Mouse (Mus musculus) granulocyte monocyte progenitor cell, adult 5-6 weeks (primary cell): Measurements from ENCODE around the gene Cyp21a1. TPM values are rescaled to one million over a fixed set of nuclear protein-coding genes. Genes with fewer than 3 reads are reported as not detected.
"Not testable (repeated sequence)": the region's sequence is repeated elsewhere in the genome, so short reads cannot be mapped to it uniquely, and the experiment has no call there.

Source experiments
- ATAC-seq: replicated peaks from 2 replicates; pipeline ENCODE4 v1.8.0; 2016; ENCODE audit warnings: mild to moderate bottlenecking, moderate TSS enrichment, inconsistent platforms; ENCODE audit not compliant: poor library complexity, severe bottlenecking
- total RNA-seq, 2 experiments: library from RNA; stranded (forward) in 1 of 2; stranded (reverse) in 1 of 2; fragments of 200-712, 200-1000 nt in 1 of 2; fragments of >200 nt in 1 of 2; fragmentation: Nextera tagmentation in 1 of 2; gene quantifications; 2 replicates each; pipeline ENCODE4 v1.2.3; 2014 to 2017

Gene Cyp21a1
- total RNA-seq, 2 experiments from 2014 or later: not detected

GRCm38 (mm10) chr17:34807176-34807575 lies 2.8 kb upstream of the Cyp21a1 start:
- ATAC-seq: no peak

GRCm38 (mm10) chr17:34804871-34805562 lies 656 bp upstream of the Cyp21a1 start:
- no peak for ATAC-seq

- not testable (repeated sequence) for ATAC-seq
Observed at GRCm38 (mm10) chr17:34803367-34803766, 994 bp downstream of the Cyp21a1 start.

GRCm38 (mm10) chr17:34802756-34803155 lies 1.6 kb downstream of the Cyp21a1 start:
- not testable (repeated sequence) for ATAC-seq

GRCm38 (mm10) chr17:34800781-34801305 lies 3.5 kb downstream of the Cyp21a1 start:
- not testable (repeated sequence) for ATAC-seq

GRCm38 (mm10) chr17:34799531-34799925 lies 4.8 kb downstream of the Cyp21a1 start:
- no peak for ATAC-seq

GRCm38 (mm10) chr17:34798866-34799530 lies 5.4 kb downstream of the Cyp21a1 start:
- ATAC-seq: no peak

- not testable (repeated sequence) for ATAC-seq
Observed at GRCm38 (mm10) chr17:34798071-34798470, 6.3 kb downstream of the Cyp21a1 start.

GRCm38 (mm10) chr17:34797211-34797995 lies 7.0 kb downstream of the Cyp21a1 start:
- ATAC-seq: not testable (repeated sequence)

GRCm38 (mm10) chr17:34796311-34797140 lies 7.8 kb downstream of the Cyp21a1 start:
- no peak for ATAC-seq

- no peak for ATAC-seq
Observed at GRCm38 (mm10) chr17:34795633-34796032, 8.7 kb downstream of the Cyp21a1 start.

GRCm38 (mm10) chr17:34795016-34795415 lies 9.3 kb downstream of the Cyp21a1 start:
- ATAC-seq: no peak

- no peak for ATAC-seq
Observed at GRCm38 (mm10) chr17:34777680-34778325, 26.6 kb downstream of the Cyp21a1 start.

- ATAC-seq: no peak
Observed at GRCm38 (mm10) chr17:34761471-34761870, 42.9 kb downstream of the Cyp21a1 start.

Other genes with a start within 250 kb of the Cyp21a1 start
Only the 30 nearest of the 34 such genes appear.
- gene Gpsm3, start 214.8 kb downstream of the Cyp21a1 start, total RNA-seq (2014; fragmentation: Nextera tagmentation): 64.1 and 75.3 TPM in 2 replicates
- gene Gpsm3, start 214.8 kb downstream of the Cyp21a1 start, total RNA-seq (2017): 11.5 and 23.4 TPM in 2 replicates
- 21.1 and 29.7 TPM in 2 replicates for gene Pbx2, start 213.3 kb downstream of the Cyp21a1 start, total RNA-seq (2014; fragmentation: Nextera tagmentation)
- gene Pbx2, start 213.3 kb downstream of the Cyp21a1 start, total RNA-seq (2017): 25.1 and 34.4 TPM in 2 replicates
- 1.3 and 1.9 TPM in 2 replicates for gene Ager, start 206.7 kb downstream of the Cyp21a1 start, total RNA-seq (2014; fragmentation: Nextera tagmentation)
- 1.3 and 2.0 TPM in 2 replicates for gene Ager, start 206.7 kb downstream of the Cyp21a1 start, total RNA-seq (2017)
- gene Rnf5, start 200.9 kb downstream of the Cyp21a1 start, total RNA-seq (2014; fragmentation: Nextera tagmentation): 52.2 and 64.9 TPM in 2 replicates
- gene Rnf5, start 200.9 kb downstream of the Cyp21a1 start, total RNA-seq (2017): 13.8 and 15.2 TPM in 2 replicates
- 36.6 and 50.1 TPM in 2 replicates for gene Agpat1, start 200.3 kb downstream of the Cyp21a1 start, total RNA-seq (2014; fragmentation: Nextera tagmentation)
- 19.1 and 19.3 TPM in 2 replicates for gene Agpat1, start 200.3 kb downstream of the Cyp21a1 start, total RNA-seq (2017)
- 2.1 TPM in 1 of 2 replicates, not detected in the other for gene Egfl8, start 188.6 kb downstream of the Cyp21a1 start, total RNA-seq (2014; fragmentation: Nextera tagmentation)
- gene Egfl8, start 188.6 kb downstream of the Cyp21a1 start, total RNA-seq (2017): not detected in 2 replicates
- gene Ppt2, start 176.1 kb downstream of the Cyp21a1 start, total RNA-seq (2014; fragmentation: Nextera tagmentation): 41.9 and 45.1 TPM in 2 replicates
- gene Ppt2, start 176.1 kb downstream of the Cyp21a1 start, total RNA-seq (2017): 20.4 and 23.3 TPM in 2 replicates
- gene Prrt1, start 175.0 kb downstream of the Cyp21a1 start, total RNA-seq (2014; fragmentation: Nextera tagmentation): 0.88 TPM in 1 of 2 replicates, not detected in the other
- gene Prrt1, start 175.0 kb downstream of the Cyp21a1 start, total RNA-seq (2017): not detected in 2 replicates
- gene Fkbpl, start 159.8 kb downstream of the Cyp21a1 start, total RNA-seq (2014; fragmentation: Nextera tagmentation): 2.9 and 10.3 TPM in 2 replicates
- gene Fkbpl, start 159.8 kb downstream of the Cyp21a1 start, total RNA-seq (2017): 12.4 and 21.8 TPM in 2 replicates
- gene Atf6b, start 157.4 kb downstream of the Cyp21a1 start, total RNA-seq (2014; fragmentation: Nextera tagmentation): 38.3 and 42.5 TPM in 2 replicates
- gene Atf6b, start 157.4 kb downstream of the Cyp21a1 start, total RNA-seq (2017): 31.9 and 44.6 TPM in 2 replicates
- gene Tnxb, start 134.0 kb downstream of the Cyp21a1 start, total RNA-seq (2014; fragmentation: Nextera tagmentation): not detected in 2 replicates
- gene Tnxb, start 134.0 kb downstream of the Cyp21a1 start, total RNA-seq (2017): not detected in 2 replicates
- 0.23 TPM in 1 of 2 replicates, not detected in the other for gene C4b, start 60.7 kb downstream of the Cyp21a1 start, total RNA-seq (2014; fragmentation: Nextera tagmentation)
- gene C4b, start 60.7 kb downstream of the Cyp21a1 start, total RNA-seq (2017): 0.09 TPM in 1 of 2 replicates, not detected in the other
- 24.0 and 47.6 TPM in 2 replicates for gene Stk19, start 32.4 kb upstream of the Cyp21a1 start, total RNA-seq (2014; fragmentation: Nextera tagmentation)
- 23.1 and 29.0 TPM in 2 replicates for gene Stk19, start 32.4 kb upstream of the Cyp21a1 start, total RNA-seq (2017)
- 28.3 and 50.7 TPM in 2 replicates for gene Dxo, start 32.5 kb upstream of the Cyp21a1 start, total RNA-seq (2014; fragmentation: Nextera tagmentation)
- 30.2 and 32.1 TPM in 2 replicates for gene Dxo, start 32.5 kb upstream of the Cyp21a1 start, total RNA-seq (2017)
- gene Skiv2l, start 45.6 kb upstream of the Cyp21a1 start, total RNA-seq (2014; fragmentation: Nextera tagmentation): 31.1 and 48.4 TPM in 2 replicates
- gene Skiv2l, start 45.6 kb upstream of the Cyp21a1 start, total RNA-seq (2017): 29.3 and 43.9 TPM in 2 replicates
- 53.3 and 54.5 TPM in 2 replicates for gene Nelfe, start 45.8 kb upstream of the Cyp21a1 start, total RNA-seq (2014; fragmentation: Nextera tagmentation)
- 37.1 and 57.3 TPM in 2 replicates for gene Nelfe, start 45.8 kb upstream of the Cyp21a1 start, total RNA-seq (2017)
- gene Cfb, start 58.0 kb upstream of the Cyp21a1 start, total RNA-seq (2014; fragmentation: Nextera tagmentation): not detected in 2 replicates
- not detected in 2 replicates for gene Cfb, start 58.0 kb upstream of the Cyp21a1 start, total RNA-seq (2017)
- 12.2 and 14.2 TPM in 2 replicates for gene Zbtb12, start 74.9 kb upstream of the Cyp21a1 start, total RNA-seq (2014; fragmentation: Nextera tagmentation)
- 13.3 and 15.3 TPM in 2 replicates for gene Zbtb12, start 74.9 kb upstream of the Cyp21a1 start, total RNA-seq (2017)
- not detected in 2 replicates for gene Gm20547, start 77.5 kb upstream of the Cyp21a1 start, total RNA-seq (2014; fragmentation: Nextera tagmentation)
- not detected in 2 replicates for gene Gm20547, start 77.5 kb upstream of the Cyp21a1 start, total RNA-seq (2017)
- 1.5 and 7.7 TPM in 2 replicates for gene C2, start 93.7 kb upstream of the Cyp21a1 start, total RNA-seq (2014; fragmentation: Nextera tagmentation)
- 0.47 TPM in 1 of 2 replicates, not detected in the other for gene C2, start 93.7 kb upstream of the Cyp21a1 start, total RNA-seq (2017)
- 78.2 and 87.0 TPM in 2 replicates for gene Ehmt2, start 93.9 kb upstream of the Cyp21a1 start, total RNA-seq (2014; fragmentation: Nextera tagmentation)
- 90.9 and 120 TPM in 2 replicates for gene Ehmt2, start 93.9 kb upstream of the Cyp21a1 start, total RNA-seq (2017)
- gene Slc44a4, start 109.9 kb upstream of the Cyp21a1 start, total RNA-seq (2014; fragmentation: Nextera tagmentation): 0.41 TPM in 1 of 2 replicates, not detected in the other
- gene Slc44a4, start 109.9 kb upstream of the Cyp21a1 start, total RNA-seq (2017): 0.78 and 1.8 TPM in 2 replicates
- 30.3 and 35.3 TPM in 2 replicates for gene Neu1, start 126.7 kb upstream of the Cyp21a1 start, total RNA-seq (2014; fragmentation: Nextera tagmentation)
- gene Neu1, start 126.7 kb upstream of the Cyp21a1 start, total RNA-seq (2017): 27.0 and 32.4 TPM in 2 replicates
- 11.4 and 13.9 TPM in 2 replicates for gene Hspa1b, start 154.7 kb upstream of the Cyp21a1 start, total RNA-seq (2014; fragmentation: Nextera tagmentation)
- gene Hspa1b, start 154.7 kb upstream of the Cyp21a1 start, total RNA-seq (2017): 67.7 and 68.3 TPM in 2 replicates
- gene Gm20481, start 165.4 kb upstream of the Cyp21a1 start, total RNA-seq (2014; fragmentation: Nextera tagmentation): not detected in 2 replicates
- gene Gm20481, start 165.4 kb upstream of the Cyp21a1 start, total RNA-seq (2017): 0.34 and 1.4 TPM in 2 replicates
- 5.5 and 6.2 TPM in 2 replicates for gene Hspa1a, start 167.6 kb upstream of the Cyp21a1 start, total RNA-seq (2014; fragmentation: Nextera tagmentation)
- gene Hspa1a, start 167.6 kb upstream of the Cyp21a1 start, total RNA-seq (2017): 45.2 and 49.0 TPM in 2 replicates
- gene Hspa1l, start 168.1 kb upstream of the Cyp21a1 start, total RNA-seq (2014; fragmentation: Nextera tagmentation): not detected in 2 replicates
- gene Hspa1l, start 168.1 kb upstream of the Cyp21a1 start, total RNA-seq (2017): 0.09 TPM in 1 of 2 replicates, not detected in the other
- gene Lsm2, start 177.3 kb upstream of the Cyp21a1 start, total RNA-seq (2014; fragmentation: Nextera tagmentation): 129 and 305 TPM in 2 replicates
- 42.0 and 71.6 TPM in 2 replicates for gene Lsm2, start 177.3 kb upstream of the Cyp21a1 start, total RNA-seq (2017)
- gene Vars, start 196.4 kb upstream of the Cyp21a1 start, total RNA-seq (2014; fragmentation: Nextera tagmentation): 75.6 and 150 TPM in 2 replicates
- gene Vars, start 196.4 kb upstream of the Cyp21a1 start, total RNA-seq (2017): 174 and 181 TPM in 2 replicates
- 0.11 and 0.19 TPM in 2 replicates for gene Vwa7, start 212.0 kb upstream of the Cyp21a1 start, total RNA-seq (2014; fragmentation: Nextera tagmentation)
- not detected in 2 replicates for gene Vwa7, start 212.0 kb upstream of the Cyp21a1 start, total RNA-seq (2017)